Mouse (Mus musculus): ENCODE results near the gene Rhox11. TPM values are rescaled to one million over a fixed set of nuclear protein-coding genes. Genes with fewer than 3 reads are reported as not detected.

The Rhox11 gene
- polyA plus RNA-seq (2017; shearing (Covaris generic)) = not detected

GRCm38 (mm10) chrX:38085041-38085440, at the start of gene Rhox11:
Gene Rhox11, minus strand, starts transcription at chrX:38085141.

DNA sequence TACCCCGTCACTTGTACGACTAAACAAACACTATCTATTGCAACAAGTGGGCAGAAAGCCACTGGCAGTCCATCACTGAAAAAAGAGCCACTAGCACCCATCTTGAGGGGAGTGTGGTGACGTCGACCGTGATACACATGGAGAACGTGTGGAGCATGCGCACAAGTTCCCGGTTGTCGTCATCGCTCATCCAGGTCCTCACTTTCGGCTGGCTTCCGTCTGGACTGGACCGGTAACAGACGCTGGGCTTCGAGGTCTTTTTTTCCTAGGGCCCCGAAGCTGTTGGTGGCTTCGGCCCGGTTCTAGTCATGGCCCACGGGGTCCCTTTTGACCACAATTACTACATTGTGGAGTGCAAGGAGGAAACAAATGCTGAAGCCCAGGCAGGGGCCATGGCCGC, 36.0 kb upstream of the Rhox11 start, which contains the start of gene Rhox13:
TSS of gene Rhox13 (plus strand) at position 238 of the 400 bp plus-strand sequence.

GRCm38 (mm10) chrX:38110807-38111206, 25.9 kb upstream of the Rhox11 start, which contains the start of gene Rhox12:
Gene Rhox12, minus strand, starts transcription at chrX:38110907.

DNA sequence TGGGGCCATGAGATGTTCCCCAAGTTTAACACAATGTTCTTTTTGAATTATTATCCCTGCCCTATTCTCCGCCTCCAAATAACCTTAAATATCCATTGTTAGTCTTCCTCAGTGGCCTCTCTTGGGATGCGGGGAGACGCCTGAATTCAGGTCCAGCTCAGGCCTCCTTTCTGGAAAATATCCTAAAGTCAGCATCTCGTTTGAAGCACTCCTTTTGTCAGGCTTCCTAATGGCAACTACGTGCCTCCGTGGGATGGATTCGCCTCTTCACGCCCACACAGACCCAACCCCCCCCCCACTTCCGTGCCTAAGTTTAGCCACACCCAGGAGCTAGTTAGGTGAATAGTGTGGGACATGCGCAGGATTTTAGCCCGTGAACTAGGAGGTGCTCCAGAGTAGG, 18.8 kb downstream of the Rhox11 start, which contains the start of gene Rhox10:
TSS of gene Rhox10 (plus strand) at position 301 of the 400 bp plus-strand sequence.

GRCm38 (mm10) chrX:38043014-38043413, 41.9 kb downstream of the Rhox11 start, which contains the start of gene Btg1-ps2:
Gene Btg1-ps2, minus strand, starts transcription at chrX:38043114.

Other genes starting within 250 kb of the Rhox11 start
- not detected for gene Rhox8, start 206.2 kb downstream of the Rhox11 start, polyA plus RNA-seq (2017; shearing (Covaris generic))
- gene Rhox7b, start 187.9 kb downstream of the Rhox11 start, polyA plus RNA-seq (2017; shearing (Covaris generic)) = under 1 TPM in 1 of 2 experiments, not detected in 1; 0.24 TPM
- gene Rhox9, start 183.4 kb downstream of the Rhox11 start, polyA plus RNA-seq (2017; shearing (Covaris generic)) = under 1 TPM; 0.12 to 0.67 TPM
- gene Btg1-ps1, start 66.3 kb downstream of the Rhox11 start, polyA plus RNA-seq (2017; shearing (Covaris generic)) = 1 to 10 TPM in 1 of 2 experiments, under 1 TPM in 1; 0.18 to 1.2 TPM
- gene Btg1-ps2, start 42.0 kb downstream of the Rhox11 start, polyA plus RNA-seq (2017; shearing (Covaris generic)) = 1 to 10 TPM in 1 of 2 experiments, not detected in 1; 1.1 TPM
- gene Rhox10, start 18.7 kb downstream of the Rhox11 start, polyA plus RNA-seq (2017; shearing (Covaris generic)) = not detected
- gene Rhox12, start 25.8 kb upstream of the Rhox11 start, polyA plus RNA-seq (2017; shearing (Covaris generic)) = not detected
- gene Rhox13, start 36.1 kb upstream of the Rhox11 start, polyA plus RNA-seq (2017; shearing (Covaris generic)) = not detected
- 1 to 10 TPM in 1 of 2 experiments, under 1 TPM in 1; 0.80 to 2.0 TPM for gene Zbtb33, start 104.7 kb upstream of the Rhox11 start, polyA plus RNA-seq (2017; shearing (Covaris generic))
- gene Tmem255a, start 167.3 kb upstream of the Rhox11 start, polyA plus RNA-seq (2017; shearing (Covaris generic)) = 1 to 10 TPM in 1 of 2 experiments, under 1 TPM in 1; 0.51 to 1.0 TPM
- gene Atp1b4, start 231.0 kb upstream of the Rhox11 start, polyA plus RNA-seq (2017; shearing (Covaris generic)) = under 1 TPM; 0.04 to 0.13 TPM

Measured in inflammation-experienced regulatory T-cells (primary cell).